Mouse (Mus musculus) thymus, adult 2 months (tissue): ENCODE data around the gene Cdh5.

Experiments
- CTCF ChIP-seq: fragments of 200-500 bp; IDR thresholded peaks from 2 replicates; pipeline ENCODE4 v1.5.1; 2012; ENCODE audit warnings: mild to moderate bottlenecking, control low read depth, low read length, moderate library complexity, borderline replicate concordance; ENCODE audit not compliant: control insufficient read depth, poor library complexity, insufficient read depth; ENCODE audit errors: extremely low read depth
- POLR2A ChIP-seq: fragments of 200-500 bp; IDR thresholded peaks from 2 replicates; pipeline ENCODE4 v1.6.1; 2012; ENCODE audit warnings: mild to moderate bottlenecking, low read length, control low read depth, moderate library complexity; ENCODE audit not compliant: control insufficient read depth, poor library complexity, insufficient read depth; ENCODE audit errors: extremely low read depth

GRCm38 (mm10) chr8:104067390-104067925 lies 34.0 kb upstream of the Cdh5 start:
- no peak for TF ChIP-seq CTCF
- TF ChIP-seq POLR2A: no peak
